Mouse (Mus musculus): Measurements from ENCODE around the gene Gm7073. TPM values are rescaled to one million over a fixed set of nuclear protein-coding genes. Genes with fewer than 3 reads are reported as not detected.

Gm7073 gene
- total RNA-seq, 2 experiments from 2014 or later, result not detected

GRCm38 (mm10) chrX:60386852-60387251, 152.2 kb downstream of the Gm7073 start:
- DNase-seq, result no peak
- intact Hi-C loops (cut with DNase I), result no loop called here

Small RNAs within 50 kb of the gene (microRNA-seq; reads per million reads assigned to microRNA genes)
- gene Mir505, result 61.6 to 102 reads per million in 2 experiments

Other genes starting within 250 kb of the Gm7073 start
- 1 to 10 TPM; 9.6 to 10.0 TPM for gene Atp11c, start 53.4 kb upstream of the Gm7073 start, total RNA-seq (2021)

Data from heart, postnatal 10 days (tissue).